Mouse (Mus musculus): ENCODE results near the gene Cage1.

The Cage1 gene

DNA sequence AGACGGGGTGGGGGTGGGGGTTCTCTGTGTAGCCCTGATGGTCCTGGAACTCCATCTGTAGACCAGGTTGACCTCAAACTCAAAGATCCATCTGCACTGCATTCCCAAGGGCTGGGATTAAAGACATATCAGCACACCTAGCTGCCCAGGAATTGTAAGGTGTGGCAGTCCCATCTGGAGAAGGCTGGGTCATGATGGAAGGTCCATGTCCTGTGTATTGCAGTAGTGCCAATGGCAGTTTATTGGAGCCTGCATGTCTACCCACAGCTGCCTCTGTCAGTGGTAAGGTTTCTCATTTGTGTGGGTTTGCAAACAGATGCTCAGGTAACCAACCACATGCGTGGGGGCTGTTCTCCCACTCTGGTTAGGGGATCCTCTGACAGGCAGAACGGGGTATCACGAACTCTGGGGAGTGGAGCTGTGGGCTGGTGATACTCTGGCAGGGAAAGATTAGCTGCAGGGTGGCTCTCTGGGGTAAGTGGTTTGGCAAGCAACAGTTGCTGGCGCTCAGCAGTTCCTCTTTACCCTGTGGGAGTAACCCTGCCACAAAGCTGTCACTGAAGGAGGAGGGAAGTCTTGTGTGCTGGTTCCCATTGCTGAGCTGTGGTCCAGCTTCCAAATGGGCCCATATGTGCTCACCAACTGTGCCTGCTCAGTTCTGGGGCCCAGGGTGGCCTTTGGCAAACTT is 27.0 kb downstream of the Cage1 start:
- DNase-seq, result no peak

DNA sequence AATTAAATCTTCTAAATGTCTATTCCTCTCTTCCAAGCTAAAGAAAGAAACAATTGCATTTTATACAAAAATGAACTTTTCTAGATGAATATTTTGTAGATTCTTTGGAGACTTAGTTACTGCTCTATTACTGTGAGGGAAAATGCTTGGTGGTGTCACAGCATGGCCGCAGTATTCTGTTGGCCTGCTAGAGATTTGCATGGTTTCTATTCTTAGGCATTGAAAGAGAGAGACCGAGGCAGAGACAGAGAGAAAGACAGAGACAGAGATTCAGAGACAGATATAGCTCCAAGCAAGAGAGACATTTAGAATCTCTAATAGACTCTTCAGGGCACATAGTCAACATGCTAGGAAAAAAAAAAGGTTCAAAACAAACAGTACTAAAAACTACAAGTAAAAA is 28.9 kb downstream of the Cage1 start:
- no peak for DNase-seq

DNA sequence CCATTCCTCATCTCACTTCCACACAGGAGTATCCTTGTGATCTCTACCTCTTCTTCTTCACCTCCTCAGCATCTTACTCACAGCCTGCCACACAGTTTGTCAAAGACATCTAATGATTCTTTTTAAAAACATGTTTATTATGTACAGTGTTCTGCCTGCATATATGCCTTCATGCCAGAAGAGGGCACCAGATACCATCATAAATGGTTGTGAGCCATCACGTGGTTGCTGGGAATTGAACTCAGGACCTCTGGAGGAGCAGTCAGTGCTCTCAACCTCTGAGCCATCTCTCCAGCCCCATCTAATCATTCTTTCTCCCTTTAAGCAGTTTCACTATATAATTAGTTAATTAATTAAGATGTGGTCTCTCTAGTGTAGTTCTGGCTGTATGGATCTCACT is 34.4 kb downstream of the Cage1 start:
- DNase-seq, result no peak

DNA sequence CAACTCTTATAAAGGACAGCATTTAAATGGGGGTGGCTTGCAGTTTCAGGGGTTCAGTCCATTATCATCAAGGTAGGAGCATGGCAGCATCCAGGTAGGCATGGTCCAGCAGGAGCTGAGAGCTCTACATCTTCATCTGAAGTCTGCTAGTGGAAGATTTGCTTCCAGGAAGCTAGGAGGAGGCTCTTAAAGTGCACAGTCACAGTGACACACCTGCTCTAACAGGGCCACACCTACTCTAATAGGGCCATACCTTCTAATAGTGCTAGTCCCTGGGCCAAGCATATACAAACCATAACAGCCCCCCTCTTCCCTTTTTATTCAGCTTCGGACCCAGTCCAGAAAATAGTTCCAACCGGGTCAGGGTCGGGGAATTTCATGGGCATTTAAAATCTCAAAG is 37.2 kb downstream of the Cage1 start:
- DNase-seq, result no peak

DNA sequence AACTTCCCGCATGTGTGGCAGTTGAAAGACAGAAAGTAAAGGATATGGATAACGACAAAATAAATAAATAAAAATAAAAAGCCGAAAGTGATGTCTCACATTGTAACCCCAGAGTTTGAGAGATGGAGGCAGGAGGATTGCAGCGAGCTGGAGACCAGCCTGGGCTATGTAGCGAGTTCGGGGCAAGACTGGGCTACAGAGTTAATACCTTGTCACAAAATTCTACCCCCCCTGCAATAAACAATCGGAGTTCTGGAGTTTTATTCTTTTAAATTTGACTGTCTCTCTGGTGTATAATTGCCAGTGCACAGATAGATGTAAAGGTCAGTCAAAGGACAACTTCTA is 42.5 kb downstream of the Cage1 start:
- DNase-seq, result no peak

DNA sequence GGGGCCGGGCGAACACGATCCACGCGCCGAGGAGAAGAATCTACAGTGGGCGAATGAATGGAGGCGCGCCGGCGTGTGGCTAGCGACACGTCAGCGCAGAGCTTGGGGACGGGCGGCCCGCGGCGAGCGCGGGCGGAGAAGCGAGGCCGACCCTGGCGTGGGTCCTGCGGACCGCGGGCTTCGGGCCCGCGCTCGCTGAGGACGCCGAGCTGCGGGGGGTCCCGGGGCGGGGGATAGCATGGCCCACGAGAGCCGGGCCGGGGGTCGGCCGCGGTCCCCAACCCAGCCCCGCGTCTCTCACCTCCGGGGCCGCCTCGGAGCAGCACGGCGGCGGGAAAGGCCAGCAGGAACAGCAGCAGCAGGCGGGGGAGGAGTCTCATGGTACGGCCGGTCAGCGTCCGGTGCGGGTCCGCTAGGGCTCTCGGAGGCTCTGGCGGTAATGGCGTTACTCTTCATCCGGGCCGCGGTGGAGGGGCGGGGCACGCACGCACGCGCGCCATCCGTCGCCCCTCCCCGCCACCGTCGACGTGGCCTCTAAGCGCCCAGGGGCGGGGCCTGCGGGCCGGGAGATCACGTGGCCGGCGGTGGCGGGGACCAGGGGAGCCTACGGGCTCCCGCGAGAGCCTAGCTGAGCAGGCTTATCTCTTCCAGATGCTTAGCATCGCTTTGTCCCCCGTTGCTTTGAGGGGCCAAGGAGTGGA is 43.0 kb downstream of the Cage1 start, which contains the start of gene Ssr1:
Gene Ssr1 (minus strand): TSS at position 514 of the 701 bp plus-strand sequence.
- peak; percentile 97 for DNase-seq

DNA sequence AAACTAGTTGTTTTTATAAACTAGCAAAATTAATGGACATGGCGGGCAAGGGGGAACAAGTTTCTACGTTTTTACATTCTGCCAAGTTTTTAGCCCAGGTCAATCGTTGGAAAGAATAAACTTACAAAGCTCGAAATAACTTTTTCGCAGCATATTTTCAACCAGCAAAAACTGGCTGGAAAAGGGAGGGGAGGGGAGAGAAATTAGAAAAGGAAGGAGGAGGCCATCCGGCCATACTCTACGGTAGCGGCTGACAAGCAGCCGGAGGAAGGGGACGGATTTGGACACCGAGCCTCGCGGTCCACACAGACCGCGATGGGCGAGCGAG is 43.5 kb downstream of the Cage1 start:
- no peak for DNase-seq

DNA sequence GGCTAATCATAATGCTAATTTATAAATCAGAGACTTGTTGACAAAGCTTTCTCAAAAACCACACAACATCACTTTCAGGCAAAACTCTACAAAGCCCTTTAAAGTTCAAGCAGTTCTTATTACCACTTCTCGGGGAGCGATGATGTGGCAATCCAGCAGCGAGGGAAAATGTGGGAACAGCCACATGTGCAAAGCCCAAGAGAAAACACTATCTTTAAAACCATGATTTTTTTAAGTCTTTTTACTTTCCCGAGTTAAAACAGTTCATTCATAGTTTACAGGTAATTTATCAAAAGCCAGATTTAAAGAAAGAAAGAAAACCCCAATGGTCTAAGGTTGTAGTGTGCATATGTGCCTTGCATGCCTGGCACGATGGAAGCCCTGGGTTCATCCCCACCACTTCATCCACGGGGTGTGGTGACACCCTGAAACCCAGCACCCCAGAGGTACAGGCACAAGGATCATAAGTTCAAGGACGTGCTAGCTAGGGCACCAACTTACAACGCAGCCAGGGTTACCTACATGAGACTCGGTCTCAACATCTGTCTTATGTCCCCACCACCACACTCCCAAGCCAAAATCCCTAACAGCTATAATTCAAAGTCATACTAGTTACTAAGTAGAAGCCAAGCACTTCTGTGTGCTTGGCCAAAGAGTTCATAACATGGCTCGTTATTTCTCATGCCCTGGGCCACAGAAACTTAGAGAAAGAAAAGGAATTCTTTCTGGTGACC is 44.1 kb downstream of the Cage1 start:
- DNase-seq, result no peak

DNA sequence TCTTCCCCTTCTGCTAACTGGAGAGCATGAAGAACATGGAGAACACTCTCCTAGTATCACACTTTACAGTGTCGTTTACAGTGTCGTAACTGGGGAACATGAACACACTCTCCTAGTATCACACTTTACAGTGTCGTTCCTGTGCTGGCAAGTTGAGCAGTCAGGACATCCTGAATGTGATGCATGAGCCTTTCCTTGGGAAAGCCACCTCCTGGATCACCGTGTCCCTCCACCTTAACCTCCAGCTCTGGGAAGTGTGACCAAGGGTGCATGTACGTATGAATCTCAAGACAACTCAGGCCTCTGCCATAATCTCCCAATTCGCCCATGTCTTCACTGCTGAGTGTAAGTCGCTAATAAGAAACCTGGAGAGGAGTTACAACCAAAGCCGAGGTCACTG is 47.2 kb downstream of the Cage1 start:
- no peak for DNase-seq

DNA sequence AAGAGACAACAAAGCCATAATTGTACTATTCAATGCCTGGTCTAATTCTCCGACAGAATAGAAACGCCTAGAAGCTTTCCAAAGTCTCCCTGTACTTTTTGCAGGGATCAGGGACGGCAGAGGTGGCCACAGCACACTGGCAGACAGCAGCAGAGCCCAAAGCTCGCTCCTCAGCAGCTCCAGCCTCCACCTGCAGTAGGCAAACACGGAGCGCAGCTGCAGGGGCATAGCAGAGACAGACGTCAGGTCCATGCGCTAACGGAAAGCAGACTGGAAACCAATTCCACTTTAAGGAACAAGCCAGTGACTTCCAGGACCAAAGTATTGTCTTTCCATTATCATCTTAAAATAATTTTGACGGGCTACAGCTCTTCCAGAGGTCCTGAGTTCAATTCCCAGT is 50.7 kb downstream of the Cage1 start:
- no peak for DNase-seq

DNA sequence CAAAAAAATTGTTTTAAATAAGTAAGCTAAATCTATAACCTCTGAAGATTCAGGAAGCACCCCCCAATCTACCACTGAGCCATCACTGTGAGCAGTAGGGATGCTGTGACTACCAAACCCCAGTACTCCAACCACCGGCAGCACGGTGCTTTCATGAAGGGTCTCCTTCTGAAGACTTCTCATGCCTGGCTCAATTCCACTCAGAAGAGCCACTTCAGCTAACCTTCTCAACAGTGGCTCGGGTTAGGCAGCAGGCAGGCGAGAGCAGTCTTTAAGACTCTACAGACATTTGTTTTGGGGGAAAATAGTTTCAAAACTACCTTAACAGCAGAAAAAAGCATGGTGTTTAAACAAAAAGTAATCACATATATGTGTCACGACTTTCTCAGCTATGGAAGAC is 55.8 kb downstream of the Cage1 start:
- DNase-seq, result no peak

DNA sequence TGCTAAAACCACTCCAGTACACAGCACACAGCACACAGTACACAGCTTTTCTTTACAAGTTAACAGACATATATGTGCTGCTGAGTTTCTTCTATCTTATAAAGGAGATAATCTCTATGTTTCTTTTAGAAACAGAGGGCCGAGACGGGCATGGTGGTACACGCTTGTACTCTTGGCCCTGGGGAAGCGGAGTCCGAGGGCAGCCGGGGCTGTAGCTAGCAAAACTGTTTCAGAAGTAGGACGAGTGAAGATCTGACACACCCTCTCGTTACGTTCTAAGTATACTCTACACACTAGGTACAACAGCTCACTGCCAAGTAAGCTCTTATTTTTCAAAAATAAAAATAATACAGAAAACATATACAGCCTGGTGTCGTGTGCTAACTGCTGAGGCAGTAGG is 56.5 kb downstream of the Cage1 start:
- DNase-seq, result no peak

DNA sequence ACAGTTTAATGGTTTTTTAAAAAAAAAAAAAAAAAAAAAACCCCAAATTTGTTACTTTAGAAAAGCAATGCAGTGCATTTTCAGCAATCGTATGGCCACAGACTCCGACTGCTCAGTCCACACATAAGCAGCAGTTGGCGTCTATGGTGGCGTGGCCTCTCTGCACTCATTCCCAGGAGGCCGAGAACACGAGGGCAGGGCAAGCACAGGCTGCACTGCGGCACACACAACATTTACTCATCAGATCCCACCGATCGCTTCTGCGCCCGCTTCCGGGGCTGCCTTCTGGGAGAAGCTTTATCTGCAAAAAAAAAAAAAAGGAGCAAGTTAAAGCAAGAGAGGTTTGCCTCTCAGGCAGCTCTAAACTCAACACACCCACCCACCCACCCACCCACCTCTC is 57.4 kb downstream of the Cage1 start:
- no peak for DNase-seq

DNA sequence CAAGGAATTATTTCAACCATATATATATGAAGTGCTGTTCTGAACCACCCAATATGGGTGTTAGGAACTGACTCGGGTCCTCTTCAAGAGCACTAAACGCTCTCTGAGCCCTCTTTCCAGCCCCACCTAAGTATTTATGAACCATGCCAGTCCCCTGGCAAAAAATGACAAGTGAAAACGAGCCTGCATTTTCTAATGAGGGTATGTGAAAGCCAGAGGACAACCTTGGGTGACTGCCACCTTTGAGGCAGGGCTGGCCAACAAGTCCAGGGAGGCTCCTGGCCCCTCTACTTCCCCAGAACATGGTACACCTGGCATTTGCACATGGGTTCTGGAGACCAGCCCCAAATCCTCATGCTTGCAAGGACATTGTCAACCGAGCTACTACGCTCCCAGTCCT is 62.1 kb downstream of the Cage1 start:
- DNase-seq, result no peak

DNA sequence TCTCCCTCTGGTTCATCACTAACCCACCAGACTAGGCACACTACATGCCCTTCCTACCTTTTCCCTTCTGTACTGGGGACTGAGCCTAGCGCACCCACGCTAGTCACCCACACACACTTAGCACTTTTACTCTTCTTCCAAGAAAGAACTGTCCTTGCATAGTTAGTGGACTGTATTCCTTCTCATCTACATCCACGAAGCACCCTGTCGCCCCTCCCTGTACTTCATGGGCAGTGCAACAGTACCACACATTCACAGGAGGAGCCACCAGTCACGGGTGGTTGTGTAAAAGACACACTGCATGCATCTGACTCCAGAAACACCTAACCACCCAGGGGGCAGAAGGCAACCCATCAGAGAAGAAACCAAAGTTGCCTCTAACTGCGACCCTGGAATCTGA is 62.8 kb downstream of the Cage1 start:
- no peak for DNase-seq

DNA sequence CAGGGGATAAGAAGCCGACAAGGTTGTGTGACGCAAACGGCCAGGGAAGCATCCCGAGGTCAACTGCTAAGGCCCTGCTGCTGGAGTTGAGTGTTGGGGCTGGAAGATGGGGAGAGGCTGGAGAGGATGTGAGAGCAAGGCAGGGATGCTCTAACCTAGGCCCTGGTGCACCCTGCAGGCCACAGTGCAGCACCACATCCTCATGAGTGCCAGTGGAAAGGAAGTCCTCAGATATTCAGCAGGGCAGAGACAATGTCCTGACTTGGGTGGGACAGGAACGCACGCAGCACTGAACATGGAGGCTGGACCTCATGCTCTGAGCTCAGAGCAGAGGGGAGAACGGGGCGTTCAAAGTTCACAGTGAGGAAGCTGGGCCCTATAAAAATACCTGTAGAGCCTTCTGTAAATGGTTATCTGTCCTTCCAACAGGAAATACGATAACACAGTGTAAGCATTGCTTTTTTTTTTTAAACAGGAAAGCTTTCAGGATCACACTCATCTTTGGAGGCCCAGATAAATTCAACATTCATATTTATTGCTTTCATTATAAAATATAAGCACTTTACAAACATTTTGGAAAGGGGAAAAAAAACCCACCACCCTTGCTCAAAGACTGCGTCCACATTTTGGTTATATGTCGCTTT is 65.9 kb downstream of the Cage1 start:
- DNase-seq, result no peak

DNA sequence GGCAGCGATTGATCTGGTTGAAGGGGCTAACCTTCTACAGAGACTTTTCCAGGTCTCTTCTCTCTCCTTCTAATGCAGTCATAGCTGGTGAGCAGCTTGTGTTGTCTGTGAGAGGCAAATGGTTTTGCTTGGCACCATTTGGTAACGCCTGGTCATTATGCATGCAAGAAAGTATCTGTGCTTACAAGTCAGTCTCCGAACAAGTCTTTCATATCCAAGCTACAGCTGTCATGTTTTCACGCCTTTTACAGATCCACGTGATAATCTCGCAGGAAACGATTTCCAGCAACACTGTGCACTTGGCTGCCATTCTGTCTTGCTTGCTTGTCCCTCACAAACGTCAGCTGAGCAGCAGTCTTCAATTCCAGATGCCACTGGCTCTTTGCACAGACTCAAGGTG is 66.9 kb downstream of the Cage1 start:
- DNase-seq, result no peak

DNA sequence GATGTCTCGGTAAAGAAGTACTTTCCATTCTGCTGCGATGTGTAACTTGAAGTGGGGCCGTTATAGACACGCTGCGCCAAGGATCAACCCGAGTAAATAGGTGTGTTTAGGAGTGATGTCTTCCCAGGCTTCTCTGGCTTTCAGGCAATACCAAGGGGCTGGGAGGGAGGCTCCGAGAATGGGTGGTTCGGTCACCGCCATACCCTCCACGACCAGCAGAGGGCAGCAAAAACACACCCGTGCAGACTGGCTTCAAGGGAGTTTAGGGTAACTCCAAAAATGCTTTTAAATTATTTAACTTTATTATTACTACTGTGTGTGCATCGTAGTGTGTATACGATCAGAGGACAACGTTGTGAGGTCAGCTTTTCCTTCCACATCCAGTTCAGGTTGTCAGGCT is 67.5 kb downstream of the Cage1 start:
- peak; percentile 78 for DNase-seq

DNA sequence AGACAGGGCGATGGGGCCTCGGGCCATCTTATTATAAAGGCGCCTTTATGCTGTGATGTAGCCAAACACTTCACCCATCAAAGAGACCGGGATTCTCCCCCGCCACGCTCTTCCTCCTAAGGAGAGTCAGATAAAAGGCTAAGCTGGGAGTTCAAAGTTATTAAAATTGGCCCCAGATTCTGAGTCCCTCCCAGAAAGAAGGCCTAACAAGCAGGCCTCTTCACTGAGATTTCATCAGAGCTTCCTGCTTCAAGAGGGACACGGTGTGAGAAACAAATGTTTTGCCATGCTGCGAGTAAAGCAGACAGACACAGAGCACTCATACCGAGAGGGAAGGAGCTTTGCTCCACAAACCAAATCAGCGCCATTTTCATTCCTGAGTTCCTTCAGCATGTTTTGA is 69.3 kb downstream of the Cage1 start:
- no peak for DNase-seq

DNA sequence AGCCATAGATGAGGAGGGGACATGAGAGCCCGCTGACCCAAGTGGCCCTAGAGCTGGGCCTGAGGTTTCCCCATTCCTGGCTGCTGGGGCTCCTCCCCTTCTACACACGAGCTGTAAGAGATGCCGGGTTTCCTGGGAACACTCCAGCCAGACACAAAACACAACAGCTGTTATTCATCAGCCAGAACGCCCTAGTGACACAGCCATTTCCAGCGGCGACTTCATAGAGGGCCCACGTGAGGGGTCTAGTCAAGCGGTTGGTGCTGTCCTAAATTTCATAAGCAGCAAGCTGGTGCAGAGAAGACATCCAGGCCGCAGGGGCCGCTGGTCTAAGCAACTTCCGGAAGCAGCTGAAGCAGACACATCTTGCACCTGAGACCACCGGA is 69.8 kb downstream of the Cage1 start:
- peak; percentile 90 for DNase-seq

DNA sequence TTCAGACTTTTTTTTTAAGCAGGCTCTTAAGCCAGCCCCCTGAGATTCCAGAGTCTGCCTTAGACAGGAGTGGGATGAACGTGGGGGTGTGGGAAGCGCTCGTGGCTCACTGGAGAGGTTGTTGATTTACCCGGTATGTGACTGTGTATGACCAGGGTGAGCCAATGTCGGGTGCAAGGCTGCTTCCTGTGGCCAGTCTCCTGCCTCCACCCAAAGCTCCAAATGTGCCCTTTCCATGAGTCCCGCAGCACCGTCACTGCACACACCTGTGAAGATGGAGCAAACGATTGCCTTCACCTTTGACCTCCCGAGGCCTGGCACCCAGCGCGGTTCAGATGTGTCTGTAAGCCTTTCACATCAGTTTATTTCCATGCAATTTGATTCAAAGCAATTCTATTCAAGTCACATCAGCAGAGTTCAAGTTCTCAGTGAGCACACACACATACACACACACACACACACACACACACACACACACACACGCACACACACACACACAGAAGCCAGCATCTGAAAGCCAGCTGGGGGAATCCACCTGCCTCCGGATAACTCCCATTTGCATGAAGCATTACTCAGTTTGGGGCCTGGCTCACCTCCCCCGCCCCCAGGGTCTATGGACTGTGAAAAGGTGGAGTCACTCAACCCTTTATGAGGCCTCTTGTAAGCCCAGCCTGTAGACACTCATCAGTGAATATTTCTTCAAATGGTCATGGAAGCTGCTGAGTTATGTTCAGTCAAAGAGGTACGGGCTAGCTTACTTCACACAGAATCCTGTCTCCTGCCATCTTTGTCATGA is 70.4 kb downstream of the Cage1 start:
- no peak for DNase-seq

DNA sequence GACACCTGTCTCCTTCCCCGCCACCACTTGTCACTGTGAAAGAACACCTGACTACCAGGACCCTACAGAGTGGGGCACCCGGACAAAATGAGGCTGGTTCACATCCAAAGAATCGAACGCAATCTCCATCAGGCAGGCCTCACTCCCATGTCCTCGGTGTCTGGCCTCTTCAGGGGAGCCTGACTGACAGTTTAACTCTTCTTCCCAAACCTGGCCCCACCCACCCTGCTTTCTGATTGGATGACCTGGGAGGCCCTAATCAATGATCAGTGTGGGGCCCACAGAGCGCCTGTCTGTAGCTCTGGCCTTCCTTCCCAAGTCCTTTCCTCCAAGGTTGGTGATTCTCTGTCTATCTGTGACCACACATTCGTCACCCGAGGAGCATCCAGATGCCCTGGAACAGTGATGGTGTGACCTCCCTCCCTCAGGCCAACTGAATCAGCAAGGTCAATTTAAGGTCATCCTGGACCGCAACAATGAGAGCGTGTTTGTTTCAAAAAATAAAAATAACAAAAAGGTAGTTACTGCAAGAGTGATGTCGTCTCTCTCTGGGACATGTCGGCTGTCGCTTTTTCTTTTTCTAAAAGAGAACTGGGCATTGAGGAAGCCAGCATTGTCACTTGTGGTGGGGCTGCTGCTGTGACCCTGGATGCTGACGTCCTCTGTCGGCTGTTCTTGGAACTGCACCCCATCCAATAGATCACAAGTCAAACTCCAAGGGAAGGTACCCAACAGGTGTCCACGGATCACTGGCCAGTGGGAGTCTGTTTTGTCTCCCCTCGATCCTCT is 71.5 kb downstream of the Cage1 start:
- DNase-seq, result peak; percentile 32
